Mouse (Mus musculus): ENCODE measurements around the gene Rhag.

Rhag gene

DNA sequence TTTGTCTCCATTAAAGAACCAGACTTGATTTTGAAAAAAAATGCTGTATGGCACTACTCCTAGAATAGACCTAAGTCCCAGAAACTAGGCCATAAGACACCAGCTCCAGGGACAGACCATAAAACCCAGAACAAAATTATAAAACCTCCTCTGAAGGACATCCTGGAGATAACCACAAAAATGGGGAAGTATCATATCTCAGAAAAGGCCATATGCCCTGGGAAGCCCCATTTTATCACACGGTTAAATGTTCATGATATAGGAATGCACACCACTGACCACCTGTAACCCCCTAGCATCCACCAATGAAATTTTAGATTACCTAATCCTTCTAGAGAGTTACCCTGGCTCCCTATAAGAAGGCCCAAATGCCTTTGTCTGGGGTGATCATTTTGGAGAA lies 64.6 kb downstream of the Rhag start:
- DNase-seq (ENCODE audit: low spot score): no peak

DNA sequence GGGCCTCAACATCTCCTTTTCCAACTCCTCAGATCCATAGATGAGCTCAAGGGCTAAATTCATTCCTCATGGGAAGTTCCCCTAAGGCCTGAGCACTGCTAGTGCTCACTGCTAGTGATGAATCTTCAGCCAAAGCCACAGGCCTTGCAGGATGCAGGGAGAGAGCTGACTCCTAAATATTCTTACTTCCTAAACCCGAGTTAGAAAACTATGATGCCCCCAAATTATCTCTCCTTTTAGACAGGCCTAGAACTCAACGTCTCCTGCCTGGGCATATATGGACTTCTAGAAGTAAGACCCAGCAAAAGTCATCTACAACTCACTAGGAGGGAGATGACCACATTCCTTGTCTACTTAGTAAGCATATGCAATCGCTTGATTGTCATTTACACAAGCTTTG lies 66.8 kb downstream of the Rhag start:
- no peak for DNase-seq (ENCODE audit: low spot score)

DNA sequence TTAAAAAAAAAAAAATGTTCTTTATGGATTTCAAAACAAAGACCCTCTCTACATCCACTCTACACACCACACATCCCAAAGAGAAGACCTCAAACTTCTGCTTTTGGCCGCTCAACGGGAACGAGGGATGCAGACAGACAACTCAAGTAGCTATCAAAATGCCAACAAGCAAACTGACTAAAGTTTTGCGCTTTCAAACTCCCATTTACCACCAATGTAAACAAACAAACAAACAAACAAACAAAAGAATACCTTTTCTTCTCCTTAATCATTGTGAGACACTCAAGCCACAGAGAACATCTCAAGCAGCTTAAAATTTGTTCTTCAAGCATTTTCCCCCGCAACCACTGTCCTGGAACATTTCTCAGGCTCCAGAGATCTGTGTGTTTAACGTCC lies 68.6 kb downstream of the Rhag start:
- no peak for DNase-seq (ENCODE audit: low spot score)

DNA sequence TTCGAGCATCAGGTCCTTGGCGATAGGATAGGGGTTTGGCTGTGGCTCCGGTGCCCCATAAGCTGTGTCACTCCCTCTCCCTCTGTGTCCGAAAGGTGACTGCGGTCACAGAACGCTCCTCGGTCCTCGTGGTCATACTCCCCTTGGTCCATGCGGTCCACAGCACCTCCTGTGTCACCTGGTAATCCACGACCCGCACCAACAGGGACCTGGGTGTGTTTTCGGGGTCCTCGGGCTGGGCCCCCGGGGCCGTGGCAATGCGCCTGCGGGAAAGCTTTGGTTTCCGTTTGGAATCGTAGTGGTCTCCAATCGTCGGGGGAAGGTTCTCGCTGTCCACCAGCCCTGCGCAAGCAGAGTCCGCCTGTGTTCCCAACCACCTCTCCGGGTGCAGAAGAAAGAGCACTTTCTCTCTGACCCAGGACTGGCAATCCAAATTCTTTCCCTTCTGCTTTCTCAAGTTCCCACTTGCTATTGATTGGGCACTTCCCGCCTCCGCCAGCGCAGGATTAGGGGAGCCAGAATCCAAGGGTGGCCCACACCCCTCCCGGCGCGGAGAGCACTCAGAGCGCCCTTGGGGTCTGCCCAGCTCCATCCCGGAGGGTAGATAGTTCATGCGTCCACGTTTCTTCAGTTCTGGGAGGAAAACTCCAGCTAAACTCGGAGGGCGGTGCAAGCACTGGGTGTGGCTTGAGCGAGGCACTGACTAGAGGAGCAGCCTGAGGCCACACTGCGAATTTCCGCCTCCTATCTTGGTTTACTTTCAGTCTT lies 69.2 kb downstream of the Rhag start, which contains the start of gene 9130008F23Rik:
TSS of gene 9130008F23Rik (minus strand) at position 636 of the 768 bp plus-strand sequence.
- DNase-seq (ENCODE audit: low spot score): peak; percentile 25

DNA sequence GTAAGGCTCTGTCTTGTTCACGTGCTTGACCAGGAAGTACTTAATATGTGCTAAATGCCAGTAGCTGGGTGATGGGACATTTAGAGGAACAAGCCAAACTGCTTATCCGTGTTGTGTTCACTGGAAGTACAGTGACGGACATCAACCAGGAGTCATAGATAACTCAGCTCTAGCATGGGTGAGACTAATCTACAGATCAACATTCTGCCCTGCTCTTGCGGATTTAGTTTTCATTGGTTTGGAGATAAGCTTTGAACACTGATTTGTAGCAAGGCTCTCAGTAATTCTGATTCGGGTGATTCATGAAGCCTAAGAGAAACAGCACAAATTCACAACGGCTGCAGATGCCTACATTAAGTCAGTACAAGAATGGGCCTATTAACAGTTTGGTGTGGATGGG lies 71.2 kb downstream of the Rhag start:
- no peak for DNase-seq (ENCODE audit: low spot score)

DNA sequence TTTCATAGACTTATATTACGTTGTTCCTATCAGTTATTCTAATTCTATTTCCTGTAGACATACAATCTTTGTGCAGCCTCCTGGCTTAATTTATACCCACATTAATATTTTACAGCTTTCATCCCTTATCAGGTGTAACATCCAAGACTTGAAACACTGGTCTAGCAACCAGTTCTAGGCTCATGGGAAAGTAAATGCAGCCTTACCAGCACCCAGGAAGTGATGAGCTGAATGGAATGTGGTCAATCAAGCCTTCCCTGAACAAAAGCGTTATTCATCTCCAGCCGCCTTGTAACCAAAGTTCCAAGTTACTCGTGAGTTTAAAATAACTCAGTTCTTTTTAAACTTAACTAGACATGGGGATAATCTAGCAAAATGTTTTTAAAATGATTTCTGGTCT lies 74.2 kb downstream of the Rhag start:
- no peak for DNase-seq (ENCODE audit: low spot score)

DNA sequence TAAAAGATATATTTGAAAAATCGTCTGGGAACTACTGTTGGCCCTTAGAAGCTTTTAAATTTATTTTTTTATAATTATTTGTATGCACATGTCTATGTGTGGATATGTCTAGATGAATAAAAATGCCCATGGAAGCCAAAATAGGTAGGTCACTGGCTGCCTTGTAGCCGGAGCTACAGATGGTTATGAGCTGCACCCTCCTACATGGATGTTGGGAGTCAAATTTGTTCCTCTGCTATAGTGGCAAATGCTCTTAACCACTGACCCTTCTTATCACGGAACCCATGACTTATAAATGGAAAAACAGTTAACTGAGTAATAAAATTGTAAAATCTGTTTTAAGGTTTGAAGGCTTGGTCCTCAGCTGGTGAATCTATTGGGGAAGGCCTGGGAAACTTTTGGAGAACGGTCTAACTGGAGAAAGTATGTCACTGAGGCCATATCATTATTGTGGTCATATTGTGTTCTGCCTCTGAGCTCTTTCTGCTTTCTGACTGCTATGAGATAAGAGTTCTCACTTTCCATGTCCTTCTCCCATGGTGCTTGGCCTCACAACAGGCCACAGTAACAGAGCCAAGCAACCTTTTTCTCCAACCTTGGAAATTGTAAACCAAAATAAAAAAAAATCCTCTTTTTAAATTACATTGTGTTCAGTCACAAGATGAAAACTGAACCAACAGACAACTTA lies 77.1 kb downstream of the Rhag start:
- no peak for DNase-seq (ENCODE audit: low spot score)

All from ovary, postnatal 10 days (tissue).